Mouse (Mus musculus): Measurements from ENCODE around the gene H2al1d.
"Not testable (repeated sequence)": the region's sequence is repeated elsewhere in the genome, so short reads cannot be mapped to it uniquely, and the experiment has no call there.

DNA sequence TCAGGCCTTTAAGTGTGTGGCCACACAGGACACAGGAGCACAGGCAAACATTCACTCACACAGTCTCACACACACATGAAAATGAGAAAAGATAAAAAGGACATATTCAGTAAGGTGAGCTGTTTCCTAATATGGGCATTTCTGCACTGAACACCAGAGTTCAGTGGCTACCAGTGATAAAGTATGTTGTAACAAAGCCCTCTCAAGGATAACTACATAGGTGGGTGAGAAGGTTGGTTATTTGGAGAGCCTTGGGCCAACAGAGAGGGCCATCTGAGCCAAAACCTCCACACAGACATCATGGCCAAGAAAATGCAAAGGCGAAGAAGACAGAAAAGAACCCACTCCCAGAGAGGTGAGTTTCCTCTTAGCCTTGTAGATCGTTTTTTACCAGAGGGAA is 18.9 kb downstream of the H2al1d start, which contains the start of gene H2al1j:
- TF ChIP-seq CTCF (conservative IDR thresholded peaks at IDR 0.05; ENCODE audit: insufficient read depth, insufficient read length, low read depth, low read length); POLR2A (IDR thresholded peaks at IDR 0.05; ENCODE audit: low read depth, low read length): not testable (repeated sequence)

Measured in kidney, adult 2 months (tissue).